Mouse (Mus musculus): ENCODE data around the gene Slc39a1.

Slc39a1 gene
- long read RNA-seq, experiment 1, partial matches to known transcripts = 0 of 113 reads
- long read RNA-seq, experiment 1, other reads (novel, unspliced or antisense) = 110 of 113 reads
- long read RNA-seq, experiment 2, transcript Slc39a1-201 (4 exons, 2,364 nt) = major isoform, 5 of 23 reads
- long read RNA-seq, experiment 2, partial matches to known transcripts = 0 of 23 reads
- long read RNA-seq, experiment 2, other reads (novel, unspliced or antisense) = 18 of 23 reads

DNA sequence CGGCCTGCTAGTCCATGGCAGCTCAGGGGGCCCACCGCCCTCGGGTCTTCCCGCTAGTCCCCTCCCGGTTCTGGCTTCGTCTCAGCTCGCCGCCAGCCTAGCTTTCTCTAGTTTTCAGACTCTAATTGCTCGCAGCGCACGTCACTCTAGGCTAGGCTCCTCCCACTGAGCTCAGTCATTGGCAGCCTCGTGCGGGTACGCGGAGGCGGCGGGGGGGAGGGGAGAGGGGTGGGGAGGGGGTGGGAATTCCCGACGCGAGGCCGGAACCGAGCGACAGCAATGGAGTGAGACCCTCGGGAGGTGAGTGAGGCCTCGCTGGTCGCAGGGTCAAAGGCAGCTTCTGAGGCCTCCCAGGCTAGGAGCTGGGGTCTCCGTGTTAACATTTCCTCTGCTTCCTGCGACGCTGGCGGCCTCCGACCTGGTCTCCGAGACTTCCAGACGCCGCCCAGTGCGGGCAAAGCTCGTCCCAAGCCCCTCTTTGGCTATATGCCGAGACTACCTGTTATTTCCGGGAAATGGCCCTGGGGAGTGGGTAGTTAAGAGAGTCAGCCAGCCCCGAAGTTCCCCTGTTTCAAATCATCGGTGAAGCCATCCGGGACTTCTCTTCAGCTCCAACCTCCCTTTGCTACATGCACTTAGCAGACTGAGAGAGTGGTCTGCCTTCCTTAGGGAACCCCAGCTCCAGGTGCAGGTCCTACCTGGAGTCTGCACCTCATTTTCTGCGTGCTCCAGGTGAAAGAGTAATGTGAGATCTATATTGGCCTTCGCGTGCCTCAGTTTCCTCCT, at the start of gene Slc39a1:
Gene Slc39a1 (plus strand): TSS at position 213 of the 786 bp plus-strand sequence.
- intact Hi-C loops (cut with DNase I) = no loop called here

- intact Hi-C loops (cut with DNase I) = loop anchor here (10.0 kb wide), 1 partner anchor 68 kb away; no protein-coding TSS in a partner anchor
Measured at GRCm38 (mm10) chr3:90202884-90203283, 45.1 kb upstream of the Slc39a1 start.

GRCm38 (mm10) chr3:90203619-90204018, 44.4 kb upstream of the Slc39a1 start:
- intact Hi-C loops (cut with DNase I) = loop anchor here (10.0 kb wide), 1 partner anchor 69 kb away; no protein-coding TSS in a partner anchor

DNA sequence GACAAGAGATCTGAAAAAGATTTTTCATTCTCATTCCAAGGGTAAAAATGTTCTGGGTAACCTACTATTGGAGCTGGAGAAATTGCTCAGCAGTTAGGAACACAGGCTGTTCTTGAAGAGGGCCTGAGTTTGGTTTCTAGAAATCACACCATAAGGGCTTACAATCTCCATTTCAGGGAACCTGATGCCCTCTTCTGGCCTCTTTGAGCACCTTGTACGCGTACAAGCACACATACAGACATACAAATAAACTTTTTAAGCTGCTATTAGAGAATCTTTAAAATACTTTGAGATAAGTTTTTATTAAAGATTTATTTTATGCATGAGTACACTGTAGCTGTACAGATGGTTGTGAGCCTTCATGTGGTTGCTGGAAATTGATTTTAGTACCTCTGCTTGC, 43.4 kb upstream of the Slc39a1 start:
- intact Hi-C loops (cut with DNase I) = loop anchor here (10.0 kb wide), 1 partner anchor 70 kb away; no protein-coding TSS in a partner anchor

DNA sequence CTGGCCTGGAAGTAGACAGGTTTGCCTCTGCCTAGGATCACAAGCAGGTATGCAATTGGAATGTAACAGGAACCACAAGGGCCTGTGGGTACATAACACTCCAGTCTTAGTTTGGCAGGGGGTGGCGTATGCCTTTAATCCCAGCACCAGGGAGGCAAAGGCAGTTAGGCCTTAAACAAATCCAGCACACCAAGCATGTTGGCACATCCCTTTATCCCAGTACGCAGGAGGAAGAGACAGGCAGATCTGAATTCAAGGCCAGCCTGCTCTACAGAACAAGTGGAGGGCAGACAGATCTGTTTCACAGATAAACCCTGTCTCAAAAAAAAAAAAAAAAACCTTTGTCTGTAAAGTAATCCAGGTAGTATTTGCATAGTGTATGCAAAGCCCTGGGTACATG, 39.3 kb upstream of the Slc39a1 start:
- intact Hi-C loops (cut with DNase I) = loop anchor here (10.0 kb wide), 1 partner anchor 74 kb away; no protein-coding TSS in a partner anchor

DNA sequence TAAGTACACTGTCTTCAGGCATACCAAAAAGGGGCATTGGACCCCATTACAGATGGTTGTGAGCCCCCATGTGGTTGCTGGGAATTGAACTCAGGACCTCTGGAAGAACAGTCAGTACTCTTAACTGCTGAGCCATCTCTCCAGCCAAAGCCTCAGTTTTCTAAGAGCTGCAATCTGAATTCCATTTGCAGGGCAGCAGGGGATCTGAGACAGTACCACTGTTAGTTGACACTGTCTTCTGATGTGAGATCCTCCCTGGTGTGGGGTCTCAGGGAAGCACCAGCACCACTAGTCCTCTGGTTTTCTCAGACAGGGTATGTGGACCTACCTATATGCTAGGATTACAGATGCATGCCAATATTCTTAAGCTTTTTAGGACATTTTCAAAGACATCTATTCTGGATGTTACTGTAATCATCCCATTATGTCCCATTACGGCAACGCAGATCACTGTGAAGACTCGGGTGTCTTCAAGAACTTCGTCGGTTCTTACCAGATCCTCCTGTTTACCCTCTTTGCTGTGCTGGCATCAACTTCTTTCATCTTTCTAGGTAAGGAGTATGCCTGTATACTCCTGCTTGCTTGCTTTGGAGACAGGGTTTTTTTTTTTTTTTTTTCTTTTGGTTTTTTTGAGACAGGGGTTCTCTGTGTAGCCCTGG, 37.9 kb upstream of the Slc39a1 start:
- intact Hi-C loops (cut with DNase I) = loop anchor here (10.0 kb wide), 1 partner anchor 75 kb away; no protein-coding TSS in a partner anchor

DNA sequence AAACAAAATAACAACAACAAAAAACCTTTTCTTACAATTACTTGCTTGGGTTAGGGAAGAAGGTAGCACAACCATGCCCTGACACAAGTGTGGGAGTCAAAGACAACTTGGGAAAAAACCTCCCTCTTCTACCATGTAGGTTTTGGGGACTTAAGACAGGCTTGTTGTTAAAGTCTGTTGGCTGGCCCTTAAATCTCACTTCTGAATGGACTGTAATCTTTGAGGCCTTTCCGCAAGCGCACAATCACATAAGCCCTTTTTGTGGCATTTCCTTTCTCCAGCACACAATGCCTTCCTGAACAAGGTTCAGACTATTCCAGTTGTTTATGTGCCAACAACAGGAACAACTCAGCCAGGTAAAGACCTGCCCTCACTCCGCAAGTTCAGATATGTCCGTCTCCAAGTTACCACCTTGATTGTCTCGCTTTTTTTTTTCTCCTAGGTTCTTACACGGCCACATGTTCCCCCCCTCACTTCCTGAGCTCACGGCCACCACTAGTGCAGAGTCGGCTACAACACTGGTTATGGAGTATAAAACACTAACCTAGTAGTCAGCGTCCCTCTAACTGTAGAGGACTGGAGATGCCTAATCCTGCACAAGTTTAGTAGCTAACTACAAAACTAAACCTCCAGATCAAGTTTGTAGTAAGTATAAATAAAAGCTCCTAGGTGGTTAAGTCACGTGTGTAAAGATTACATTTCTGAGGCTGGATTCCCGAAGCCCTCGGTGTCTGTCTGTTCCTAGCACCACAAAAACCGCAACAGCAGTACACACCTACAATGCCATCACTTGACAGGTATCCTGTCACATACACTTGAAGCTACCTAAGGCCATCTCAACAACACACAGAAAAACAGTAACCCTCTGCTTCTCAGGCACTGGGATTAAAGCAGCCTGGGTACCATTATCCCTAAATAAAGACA, 36.2 kb upstream of the Slc39a1 start:
- intact Hi-C loops (cut with DNase I) = no loop called here

GRCm38 (mm10) chr3:90212723-90213122, 35.2 kb upstream of the Slc39a1 start:
- intact Hi-C loops (cut with DNase I) = no loop called here

- intact Hi-C loops (cut with DNase I) = no loop called here
Measured at GRCm38 (mm10) chr3:90213377-90213866, 34.5 kb upstream of the Slc39a1 start, which contains the start of the genes Rps27 and Rab13. TSS of gene Rps27 (minus strand) at chr3:90213651. TSS of gene Rab13 (plus strand) at chr3:90213695.

GRCm38 (mm10) chr3:90213956-90214684, 33.9 kb upstream of the Slc39a1 start:
- intact Hi-C loops (cut with DNase I) = no loop called here

DNA sequence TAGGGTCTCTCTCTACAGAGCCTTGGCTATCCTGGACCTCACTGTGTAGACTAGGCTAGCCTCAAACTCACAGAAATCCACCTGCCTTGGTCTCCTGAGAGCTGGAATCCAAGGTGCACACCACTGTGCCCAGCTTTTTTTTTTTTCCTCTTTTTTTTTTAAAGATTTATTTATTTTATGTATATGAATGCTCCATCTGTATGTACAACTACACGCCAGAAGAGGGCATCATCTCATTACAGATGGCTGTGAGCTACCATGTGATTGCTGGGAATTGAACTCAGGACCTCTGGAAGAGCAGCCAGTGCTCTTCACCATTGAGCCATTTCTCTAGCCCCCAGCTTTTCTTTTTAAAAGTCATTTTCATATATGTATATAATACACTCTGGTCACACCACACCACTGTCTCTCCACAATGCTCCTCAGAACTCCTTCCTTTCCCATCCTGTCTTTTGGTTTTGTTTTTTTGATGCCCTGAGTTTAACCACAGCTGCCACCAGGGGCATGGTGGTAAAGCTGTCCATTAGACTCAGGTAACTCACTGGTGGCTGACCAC, 32.1 kb upstream of the Slc39a1 start:
- intact Hi-C loops (cut with DNase I) = no loop called here

- intact Hi-C loops (cut with DNase I) = loop anchor here (5.0 kb wide), 1 partner anchor 152 kb away; no protein-coding TSS in a partner anchor
Measured at GRCm38 (mm10) chr3:90220088-90220487, 27.9 kb upstream of the Slc39a1 start.

DNA sequence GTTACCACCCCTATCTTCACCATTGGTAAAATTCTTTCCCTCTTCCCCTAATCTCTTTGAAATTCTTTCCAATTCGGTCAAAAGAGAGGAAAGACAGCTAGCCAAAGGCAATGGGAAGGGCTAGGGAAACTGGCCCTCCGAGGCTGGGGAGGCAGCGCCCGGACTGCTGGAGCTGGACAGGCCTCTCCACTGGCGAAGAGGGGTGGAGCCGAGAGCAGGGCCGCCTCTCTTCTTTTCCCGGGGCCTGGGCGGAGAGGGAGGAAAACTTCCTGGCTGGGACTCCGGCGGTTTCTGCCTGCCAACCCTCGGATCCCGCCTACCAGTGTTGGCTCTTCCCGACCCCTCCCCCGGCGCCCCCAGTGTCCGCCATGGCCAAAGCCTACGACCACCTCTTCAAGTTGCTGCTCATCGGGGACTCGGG, 27.4 kb upstream of the Slc39a1 start:
- intact Hi-C loops (cut with DNase I) = loop anchor here (5.0 kb wide), 1 partner anchor 152 kb away; no protein-coding TSS in a partner anchor

DNA sequence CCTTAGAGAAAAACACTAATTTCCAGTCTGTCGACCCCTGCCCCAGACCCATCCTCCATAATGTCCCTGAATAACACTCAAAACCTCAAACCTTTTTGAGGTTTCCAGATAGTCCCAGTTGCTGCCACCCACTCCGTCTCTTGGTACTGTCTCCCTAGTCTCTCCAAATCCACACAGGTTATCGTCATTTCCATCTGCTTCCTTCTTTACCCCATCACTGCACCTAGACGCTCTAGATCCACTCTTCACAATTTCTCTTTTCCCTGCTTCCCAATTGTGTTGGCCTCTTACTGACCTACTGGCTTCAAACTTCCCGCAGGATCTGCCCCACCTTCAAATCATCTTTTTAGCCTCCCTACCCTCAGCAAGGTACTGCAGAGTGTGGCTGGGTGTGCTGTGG, 26.8 kb upstream of the Slc39a1 start:
- intact Hi-C loops (cut with DNase I) = loop anchor here (5.0 kb wide), 1 partner anchor 151 kb away; no protein-coding TSS in a partner anchor

- intact Hi-C loops (cut with DNase I) = loop anchor here (5.0 kb wide), 1 partner anchor 150 kb away; no protein-coding TSS in a partner anchor
Measured at GRCm38 (mm10) chr3:90222455-90222854, 25.5 kb upstream of the Slc39a1 start.

DNA sequence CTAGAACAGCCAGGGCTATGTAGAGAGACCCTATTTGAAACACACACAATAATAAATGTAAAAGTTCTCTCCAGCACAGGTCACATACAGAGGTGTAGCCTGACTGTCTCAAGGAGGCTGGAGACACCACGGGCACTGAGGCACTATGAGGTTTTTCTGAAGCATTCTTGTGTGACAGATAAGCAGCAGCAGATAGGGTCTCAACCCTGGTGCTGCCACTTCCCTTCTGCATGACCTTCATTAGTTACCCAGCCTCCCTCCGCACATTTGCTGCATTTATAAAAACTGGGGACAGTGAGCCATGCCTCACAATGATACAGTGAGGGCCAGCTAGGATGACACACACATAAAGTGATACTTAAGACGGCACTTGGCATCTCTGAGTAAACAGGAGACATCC, 25.0 kb upstream of the Slc39a1 start:
- intact Hi-C loops (cut with DNase I) = loop anchor here (5.0 kb wide), 1 partner anchor 149 kb away; no protein-coding TSS in a partner anchor

- intact Hi-C loops (cut with DNase I) = loop anchor here (5.0 kb wide), 1 partner anchor 148 kb away; no protein-coding TSS in a partner anchor
Measured at GRCm38 (mm10) chr3:90224331-90224730, 23.6 kb upstream of the Slc39a1 start.

DNA sequence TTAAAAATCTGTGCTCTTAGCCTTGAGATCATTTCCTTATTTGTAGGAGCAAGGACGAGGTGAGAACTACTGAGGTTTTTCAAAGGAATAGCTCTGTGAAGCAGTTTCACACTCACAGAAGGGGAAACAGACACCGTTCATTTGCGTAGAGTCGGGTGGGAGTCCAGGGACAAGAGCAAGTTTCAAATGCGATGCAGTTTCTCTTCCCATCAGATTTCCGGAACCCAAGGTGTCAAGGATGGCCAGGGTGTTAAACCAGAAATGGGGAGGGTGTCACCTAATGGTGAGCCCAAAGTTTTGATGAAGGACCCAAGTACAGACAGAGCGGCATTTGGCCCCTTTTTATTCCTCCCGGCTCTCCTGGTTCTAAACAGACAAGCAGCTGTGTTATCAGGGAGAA, 16.9 kb upstream of the Slc39a1 start:
- intact Hi-C loops (cut with DNase I) = no loop called here

Measured in adrenal gland (tissue).